Mouse (Mus musculus) spleen, adult 18-20 months (tissue): ENCODE measurements around the gene Svop.

ENCODE experiments used
- DNase-seq, 2 experiments: peaks; one replicate each; pipeline ENCODE4 v3.0.0; 2022; ENCODE audit warnings: mixed read lengths in 2 of 2

The Svop gene

DNA sequence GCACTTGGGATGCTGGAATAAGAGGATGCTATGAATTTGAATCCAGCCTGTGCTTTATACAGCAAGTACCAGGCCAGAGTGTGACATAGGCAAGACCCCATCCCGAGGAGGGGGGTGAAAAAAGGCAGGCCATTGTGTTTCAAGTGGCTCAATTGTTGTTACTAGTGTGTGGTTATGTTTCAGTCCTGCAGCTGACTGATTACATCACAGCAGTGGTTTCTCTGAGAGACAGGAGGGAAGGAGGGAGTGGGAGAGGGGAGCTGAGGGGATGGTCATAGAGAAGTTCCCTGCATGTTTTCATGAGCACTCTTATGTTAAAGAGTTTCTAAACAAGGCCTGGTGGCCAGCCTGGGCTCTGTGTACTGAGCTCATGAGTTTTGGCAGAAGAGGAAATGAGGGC is 11.4 kb upstream of the Svop start:
- DNase-seq, result no peak

GRCm38 (mm10) chr5:114101873-114102272 is 10.5 kb upstream of the Svop start:
- DNase-seq, result no peak

GRCm38 (mm10) chr5:114100390-114101099 is 9.2 kb upstream of the Svop start:
- DNase-seq, result no peak

DNA sequence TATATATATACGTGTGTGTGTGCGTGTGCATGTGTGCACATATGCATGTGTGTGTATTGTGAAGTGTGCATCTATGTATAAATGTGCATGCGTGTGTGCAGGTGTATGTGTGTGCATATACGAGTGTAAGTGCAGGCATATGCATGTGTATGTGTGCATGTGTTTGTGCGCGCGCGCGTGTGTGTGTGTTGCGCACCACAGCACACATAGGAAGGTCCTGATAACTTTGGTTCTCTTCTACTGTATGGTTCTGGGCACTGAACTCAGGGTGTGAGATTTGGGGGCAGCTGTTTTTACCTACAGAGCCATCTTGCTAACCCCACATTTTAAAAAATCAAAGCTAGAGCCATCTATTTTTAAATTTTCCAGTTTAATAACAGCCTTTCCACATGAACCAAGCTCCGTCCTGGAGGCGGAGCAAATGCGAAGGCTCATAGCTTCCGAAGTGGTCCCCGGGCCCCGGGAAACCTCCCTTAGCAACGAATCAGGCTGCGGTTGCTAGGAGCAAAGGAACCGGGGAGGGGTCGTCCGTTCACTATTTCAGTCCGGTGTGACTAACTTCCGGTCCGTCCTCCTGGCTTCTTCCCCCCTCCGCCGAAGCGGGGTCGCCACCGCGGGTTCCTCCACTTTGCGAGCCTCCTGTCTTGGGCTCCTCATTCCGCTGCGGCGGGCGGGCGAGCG is 8.5 kb upstream of the Svop start:
- DNase-seq, result peak; percentile 76 to 90

- no peak for DNase-seq
Measured at GRCm38 (mm10) chr5:114090421-114091013, 853 bp downstream of the Svop start.

- no peak for DNase-seq
Measured at GRCm38 (mm10) chr5:114087875-114088480, 3.4 kb downstream of the Svop start.

GRCm38 (mm10) chr5:114085501-114085900 is 5.9 kb downstream of the Svop start:
- no peak for DNase-seq

- no peak for DNase-seq
Measured at GRCm38 (mm10) chr5:114077009-114077408, 14.4 kb downstream of the Svop start.

GRCm38 (mm10) chr5:114072262-114072661 is 19.1 kb downstream of the Svop start:
- no peak for DNase-seq

DNA sequence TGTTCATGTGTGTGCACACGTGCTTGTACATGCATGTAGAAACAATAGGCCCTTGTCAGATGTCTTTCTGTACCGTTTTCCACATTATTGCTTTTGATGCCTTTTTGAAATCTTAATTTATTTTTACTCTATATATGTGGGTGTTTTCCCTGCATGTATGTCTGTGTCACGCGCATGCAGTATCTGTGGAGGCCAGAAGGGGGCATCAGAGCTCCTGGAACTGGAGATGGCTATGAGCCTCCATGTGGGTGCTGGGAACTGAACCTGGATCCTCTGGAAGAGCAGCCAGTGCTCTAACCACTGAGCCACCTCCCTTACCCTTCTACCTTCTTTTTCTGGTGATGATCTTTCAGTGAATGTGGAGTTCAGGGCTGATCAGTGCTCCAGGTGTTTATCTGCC is 20.5 kb downstream of the Svop start:
- DNase-seq, result no peak

- no peak for DNase-seq
Measured at GRCm38 (mm10) chr5:114067982-114068381, 23.4 kb downstream of the Svop start.

- DNase-seq, result no peak
Measured at GRCm38 (mm10) chr5:114067543-114067942, 23.8 kb downstream of the Svop start.

DNA sequence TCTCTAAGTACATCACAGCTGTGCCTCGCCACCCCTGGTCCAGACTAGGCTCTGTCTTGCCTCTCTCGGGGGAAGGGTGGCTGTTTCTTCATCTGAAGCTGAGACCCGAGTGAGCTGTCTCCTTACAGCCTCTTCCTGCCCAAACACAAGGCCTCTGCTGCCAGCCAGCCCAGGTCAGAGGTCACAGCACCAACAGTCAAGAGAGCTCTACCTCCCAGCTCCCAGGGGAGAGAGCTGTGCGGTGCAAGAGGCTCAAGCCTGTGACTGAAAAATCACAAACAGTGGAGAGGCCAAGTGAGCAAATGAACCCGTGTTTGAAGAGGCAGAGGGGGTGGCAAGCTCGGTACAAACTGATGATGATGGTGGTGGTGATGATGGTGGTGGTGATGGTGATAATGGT is 24.8 kb downstream of the Svop start:
- no peak for DNase-seq

DNA sequence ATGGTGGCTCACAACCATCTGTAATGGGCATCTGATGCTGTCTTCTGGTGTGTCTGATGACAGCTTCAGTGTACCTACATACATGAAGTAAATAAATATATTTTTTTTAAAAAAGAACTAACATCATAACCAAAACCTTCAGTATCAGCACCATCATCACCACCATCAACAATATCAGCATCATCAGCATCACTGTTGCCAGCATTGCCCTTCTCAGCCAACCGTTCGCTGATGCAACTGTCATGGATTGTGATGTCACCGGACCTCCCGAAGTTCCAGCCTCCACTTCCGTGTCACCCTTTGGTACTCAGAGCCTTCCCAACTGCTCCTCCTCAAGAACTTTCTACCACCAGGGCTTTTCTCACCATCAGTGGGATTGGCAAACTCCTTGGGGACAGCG is 26.2 kb downstream of the Svop start, which contains the start of gene Usp30:
Usp30 (plus strand) TSS at position 301 of the 400 bp plus-strand sequence.
- DNase-seq, result no peak

GRCm38 (mm10) chr5:114063958-114064357 is 27.4 kb downstream of the Svop start:
- DNase-seq, result no peak

DNA sequence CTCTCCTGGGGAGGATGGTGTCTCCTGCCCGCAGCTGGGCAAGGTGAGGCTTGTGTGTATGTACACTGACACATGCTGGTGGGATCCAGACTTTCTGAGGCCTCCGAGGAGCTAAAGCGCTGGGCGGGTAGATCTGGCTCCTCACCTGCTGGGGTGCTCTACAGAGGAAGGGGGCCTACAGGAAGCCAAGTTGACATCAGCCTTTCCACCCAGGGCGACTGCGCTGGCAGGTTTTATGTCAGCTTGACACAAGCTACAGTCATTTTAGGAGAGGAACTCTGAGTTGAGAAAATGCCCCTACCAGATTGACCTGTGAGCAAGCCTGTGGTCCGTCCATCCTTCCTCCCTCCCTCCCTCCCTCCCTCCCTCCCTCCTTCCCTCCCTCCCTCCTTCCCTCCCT is 29.7 kb downstream of the Svop start:
- no peak for DNase-seq

GRCm38 (mm10) chr5:114057129-114057731 is 34.1 kb downstream of the Svop start:
- DNase-seq, result no peak

DNA sequence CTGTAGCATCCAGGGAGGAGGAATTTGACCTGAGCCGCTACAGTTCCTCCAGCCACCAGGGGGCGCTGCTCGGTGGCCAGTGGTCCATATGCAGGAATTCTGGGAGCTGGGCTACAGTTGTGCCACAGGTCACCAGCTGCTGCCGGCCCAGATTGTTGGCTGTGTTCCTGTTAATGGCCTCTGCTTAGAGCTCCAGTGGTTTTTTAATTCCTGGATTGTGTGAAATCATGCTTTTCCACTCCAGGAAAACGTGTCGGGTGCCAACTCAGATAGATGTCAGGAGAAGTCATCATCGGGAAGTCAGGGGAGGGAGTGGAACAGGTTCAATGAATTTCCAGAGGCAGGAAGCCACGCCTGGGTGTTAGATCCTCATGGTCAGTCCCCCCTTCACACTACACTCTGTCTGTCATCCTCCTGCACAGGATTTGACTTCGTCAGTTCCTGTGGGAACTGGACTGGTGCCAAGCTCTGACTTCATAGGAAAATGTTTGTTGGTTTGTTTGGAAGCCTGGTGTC is 39.1 kb downstream of the Svop start:
- DNase-seq, result peak in 1 of 2 experiments; percentile 47

- DNase-seq, result no peak
Measured at GRCm38 (mm10) chr5:114048731-114049308, 42.5 kb downstream of the Svop start.

- no peak for DNase-seq
Measured at GRCm38 (mm10) chr5:114047182-114047581, 44.2 kb downstream of the Svop start.

DNA sequence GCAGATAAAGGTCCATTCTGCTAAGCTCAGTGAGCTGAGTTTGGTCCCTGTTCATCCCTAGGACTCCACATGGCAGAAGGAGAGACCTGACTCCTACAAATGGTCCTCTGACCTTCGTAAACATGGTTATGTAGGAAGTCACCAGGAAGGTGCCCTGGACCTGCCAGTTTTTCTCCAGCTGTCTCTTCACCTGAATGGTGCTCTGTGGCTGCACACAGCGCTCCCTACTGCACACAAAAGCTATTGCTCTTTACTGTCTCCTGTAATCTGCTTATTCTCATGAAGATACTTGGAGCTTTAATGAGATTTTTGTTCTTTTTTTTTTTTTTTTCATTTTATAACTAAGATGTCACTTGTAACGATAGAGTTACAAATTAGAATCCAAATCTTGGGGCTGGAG is 44.8 kb downstream of the Svop start:
- no peak for DNase-seq

- no peak for DNase-seq
Measured at GRCm38 (mm10) chr5:114046151-114046550, 45.2 kb downstream of the Svop start.

GRCm38 (mm10) chr5:114045134-114045533 is 46.2 kb downstream of the Svop start:
- DNase-seq, result peak in 1 of 2 experiments; percentile 10
